Mouse (Mus musculus): ENCODE data around the gene Ets1. TPM values are rescaled to one million over a fixed set of nuclear protein-coding genes. Genes with fewer than 3 reads are reported as not detected.

Ets1 gene
- polyA plus RNA-seq, 1 experiment from 2014 or later, result 9.9 TPM

DNA sequence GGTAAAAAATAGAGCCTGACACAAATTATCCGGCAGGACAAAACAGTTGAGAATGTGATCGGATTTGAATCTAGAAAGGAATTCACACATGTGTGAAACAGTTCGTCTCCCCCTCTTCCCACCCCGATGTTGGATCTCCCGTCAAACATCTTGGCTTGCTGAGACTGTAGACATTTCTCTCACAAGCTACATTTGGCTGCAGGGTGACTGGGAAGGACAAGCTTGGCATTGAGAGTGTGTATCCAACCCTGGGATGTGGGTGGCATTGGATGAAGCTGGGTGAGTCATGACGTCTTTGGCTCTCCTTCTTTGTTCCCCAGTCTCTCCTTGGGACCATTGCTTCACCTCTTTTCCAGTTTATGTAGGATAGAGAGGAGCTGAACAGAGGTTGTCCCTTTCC is 16.4 kb upstream of the Ets1 start:
- Histone ChIP-seq H3K4me1 (replicated peaks; ENCODE audit: control insufficient read depth, insufficient read depth) (no peaks in the 10 kb centered on the region), H3K4me2 (replicated peaks; ENCODE audit: low read depth) (no peak overlapping the region), H3K36me3 (ENCODE audit: control insufficient read depth, insufficient read depth, low read length) (no peaks in the 10 kb centered on the region), H3K4me3 (ENCODE audit: low read depth, low read length) (no peak overlapping the region), H3K9ac (ENCODE audit: low read length) (no peak overlapping the region), H3K9me3 (ENCODE audit: control insufficient read depth, low read length) (no peaks in the 10 kb centered on the region), H3K27me3 (ENCODE audit: control insufficient read depth, insufficient read depth, low read length) (no peaks in the 10 kb centered on the region), H3K27ac (replicated peaks) (no peak overlapping the region)
- DNase-seq (ENCODE audit: low spot score) (no peak), ATAC-seq (ENCODE audit: low FRiP score, low TSS enrichment) (no peak)
- TF ChIP-seq CTCF (IDR thresholded peaks at IDR 0.05; ENCODE audit: low read depth) (no peak), EP300 (optimal IDR thresholded peaks at IDR 0.05) (no peak)
- WGBS, result 83% methylated on average over 6 of the region's 6 CpGs

DNA sequence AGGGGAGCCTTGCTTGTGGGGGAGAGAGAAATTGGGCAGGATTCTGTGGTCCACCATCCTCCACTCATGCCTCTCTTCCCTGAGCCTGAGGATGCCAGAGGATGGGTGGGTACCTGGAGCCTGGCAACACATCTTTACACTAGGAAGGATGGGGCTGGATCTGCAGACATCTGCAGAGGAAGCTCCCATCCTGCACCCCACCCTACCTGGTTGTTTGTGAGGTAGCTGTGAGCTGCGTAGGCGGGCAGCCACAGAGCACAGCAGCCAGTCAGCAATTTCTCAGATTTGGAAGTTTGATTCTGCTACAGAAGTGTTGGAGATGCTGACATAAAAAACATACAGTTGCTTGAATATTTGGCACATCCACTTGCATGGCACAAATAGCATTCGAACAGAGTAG is 15.6 kb upstream of the Ets1 start:
- Histone ChIP-seq H3K4me1 (replicated peaks; ENCODE audit: control insufficient read depth, insufficient read depth) (no peaks in the 10 kb centered on the region), H3K27me3 (ENCODE audit: control insufficient read depth, insufficient read depth, low read length) (no peaks in the 10 kb centered on the region), H3K36me3 (ENCODE audit: control insufficient read depth, insufficient read depth, low read length) (no peaks in the 10 kb centered on the region), H3K4me2 (replicated peaks; ENCODE audit: low read depth) (no peak overlapping the region), H3K4me3 (ENCODE audit: low read depth, low read length) (no peak overlapping the region), H3K9me3 (ENCODE audit: control insufficient read depth, low read length) (no peaks in the 10 kb centered on the region), H3K9ac (ENCODE audit: low read length) (no peak overlapping the region), H3K27ac (replicated peaks) (no peak overlapping the region)
- ATAC-seq (ENCODE audit: low FRiP score, low TSS enrichment) (no peak), DNase-seq (ENCODE audit: low spot score) (no peak)
- 92% methylated on average over 3 of the region's 3 CpGs for WGBS
- TF ChIP-seq CTCF (IDR thresholded peaks at IDR 0.05; ENCODE audit: low read depth), result no peak
- TF ChIP-seq EP300 (optimal IDR thresholded peaks at IDR 0.05), result no peak

DNA sequence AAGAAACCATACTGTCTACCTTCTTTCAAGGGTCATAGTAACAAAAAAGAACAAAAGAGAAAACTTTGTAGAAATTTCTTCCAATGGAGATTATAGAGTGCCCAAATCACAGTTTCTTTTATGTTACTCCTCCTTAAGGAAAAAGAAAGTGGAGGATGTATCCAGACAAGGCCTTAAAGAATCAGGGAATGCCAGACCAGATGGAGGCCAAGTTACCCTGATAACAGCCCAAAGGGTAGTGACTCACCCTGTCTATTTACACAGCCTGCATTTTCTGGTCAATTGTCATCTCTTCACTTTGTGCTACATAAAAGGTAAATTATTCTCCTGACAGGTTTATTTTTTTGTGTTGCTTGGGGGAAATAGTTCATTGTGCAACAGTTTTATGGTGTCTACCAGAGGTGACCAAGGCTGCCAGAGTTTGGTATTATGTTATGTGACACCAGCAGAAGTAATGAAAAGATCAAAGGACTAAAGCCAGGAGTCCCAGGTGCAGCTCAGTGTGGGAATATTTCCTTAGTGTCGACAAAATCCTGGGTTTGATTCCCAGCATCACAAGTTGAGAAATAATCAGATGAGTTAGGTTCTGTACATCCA is 6.5 kb upstream of the Ets1 start:
- Histone ChIP-seq H3K36me3 (ENCODE audit: control insufficient read depth, insufficient read depth, low read length) (no peaks in the 10 kb centered on the region), H3K9me3 (ENCODE audit: control insufficient read depth, low read length) (no peaks in the 10 kb centered on the region), H3K4me3 (ENCODE audit: low read depth, low read length) (no peak overlapping the region), H3K4me1 (replicated peaks; ENCODE audit: control insufficient read depth, insufficient read depth) (no peaks in the 10 kb centered on the region), H3K27ac (replicated peaks) (no peak overlapping the region), H3K4me2 (replicated peaks; ENCODE audit: low read depth) (no peak overlapping the region), H3K27me3 (ENCODE audit: control insufficient read depth, insufficient read depth, low read length) (no peaks in the 10 kb centered on the region), H3K9ac (ENCODE audit: low read length) (no peak overlapping the region)
- ATAC-seq (ENCODE audit: low FRiP score, low TSS enrichment) (no peak), DNase-seq (ENCODE audit: low spot score) (no peak)
- TF ChIP-seq CTCF (IDR thresholded peaks at IDR 0.05; ENCODE audit: low read depth), result no peak
- TF ChIP-seq EP300 (optimal IDR thresholded peaks at IDR 0.05), result no peak
- 59% methylated on average over 1 of the region's 1 CpGs for WGBS

DNA sequence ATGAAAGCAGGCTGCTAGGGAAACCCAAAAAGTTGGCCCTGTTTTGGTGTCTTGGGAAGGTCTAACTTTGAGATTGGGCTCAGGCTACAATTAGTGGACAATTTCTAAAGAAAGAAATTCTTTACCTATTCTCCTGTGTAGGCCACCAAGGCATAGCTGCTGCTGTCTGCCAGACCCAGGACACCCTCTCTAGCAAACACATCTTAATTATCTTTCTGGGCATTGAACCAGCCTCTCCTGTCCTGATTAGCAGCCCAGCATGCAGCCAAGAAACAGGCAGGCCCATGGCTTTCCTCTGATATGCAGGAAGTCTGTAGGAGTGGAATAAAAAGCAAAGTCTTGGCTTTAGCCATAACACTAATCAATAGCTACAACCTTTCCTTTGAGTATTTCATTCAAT is 4.7 kb upstream of the Ets1 start:
- Histone ChIP-seq H3K9ac (ENCODE audit: low read length) (no peak overlapping the region), H3K4me3 (ENCODE audit: low read depth, low read length) (no peak overlapping the region), H3K27me3 (ENCODE audit: control insufficient read depth, insufficient read depth, low read length) (no peaks in the 10 kb centered on the region), H3K4me1 (replicated peaks; ENCODE audit: control insufficient read depth, insufficient read depth) (no peaks in the 10 kb centered on the region), H3K9me3 (ENCODE audit: control insufficient read depth, low read length) (no peaks in the 10 kb centered on the region), H3K4me2 (replicated peaks; ENCODE audit: low read depth) (no peak overlapping the region), H3K36me3 (ENCODE audit: control insufficient read depth, insufficient read depth, low read length) (no peaks in the 10 kb centered on the region), H3K27ac (replicated peaks) (no peak overlapping the region)
- TF ChIP-seq CTCF (IDR thresholded peaks at IDR 0.05; ENCODE audit: low read depth), result no peak
- no peak for TF ChIP-seq EP300 (optimal IDR thresholded peaks at IDR 0.05)
- DNase-seq (ENCODE audit: low spot score) (no peak), ATAC-seq (ENCODE audit: low FRiP score, low TSS enrichment) (no peak)

DNA sequence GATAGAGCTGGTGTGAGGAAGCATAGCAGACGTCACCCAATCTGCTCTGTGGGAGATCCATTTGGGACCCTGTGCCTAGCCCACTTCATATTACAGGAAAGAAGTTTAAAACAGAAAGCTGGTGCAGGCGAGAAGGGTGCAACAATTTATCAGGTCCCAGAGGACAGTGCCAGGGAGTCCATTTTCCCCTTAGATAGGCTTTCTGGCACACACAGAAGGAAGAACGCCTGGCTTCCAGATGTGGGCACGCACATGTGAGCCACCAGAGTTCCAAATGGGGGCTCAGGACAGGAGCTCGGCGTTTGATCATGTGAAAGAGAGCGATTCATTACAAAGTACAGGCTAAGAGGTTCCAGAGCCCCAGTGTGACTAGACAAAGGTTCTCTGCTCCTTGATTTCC is 3.8 kb upstream of the Ets1 start:
- 74% methylated on average over 7 of the region's 7 CpGs for WGBS
- DNase-seq (ENCODE audit: low spot score), result no peak
- Histone ChIP-seq H3K4me3 (ENCODE audit: low read depth, low read length) (no peak overlapping the region), H3K9me3 (ENCODE audit: control insufficient read depth, low read length) (no peaks in the 10 kb centered on the region), H3K36me3 (ENCODE audit: control insufficient read depth, insufficient read depth, low read length) (no peaks in the 10 kb centered on the region), H3K27ac (replicated peaks) (no peak overlapping the region), H3K4me1 (replicated peaks; ENCODE audit: control insufficient read depth, insufficient read depth) (no peaks in the 10 kb centered on the region), H3K9ac (ENCODE audit: low read length) (no peak overlapping the region), H3K27me3 (ENCODE audit: control insufficient read depth, insufficient read depth, low read length) (no peaks in the 10 kb centered on the region), H3K4me2 (replicated peaks; ENCODE audit: low read depth) (no peak overlapping the region)
- ATAC-seq (ENCODE audit: low FRiP score, low TSS enrichment), result no peak
- TF ChIP-seq EP300 (optimal IDR thresholded peaks at IDR 0.05) (no peak), CTCF (IDR thresholded peaks at IDR 0.05; ENCODE audit: low read depth) (no peak)

DNA sequence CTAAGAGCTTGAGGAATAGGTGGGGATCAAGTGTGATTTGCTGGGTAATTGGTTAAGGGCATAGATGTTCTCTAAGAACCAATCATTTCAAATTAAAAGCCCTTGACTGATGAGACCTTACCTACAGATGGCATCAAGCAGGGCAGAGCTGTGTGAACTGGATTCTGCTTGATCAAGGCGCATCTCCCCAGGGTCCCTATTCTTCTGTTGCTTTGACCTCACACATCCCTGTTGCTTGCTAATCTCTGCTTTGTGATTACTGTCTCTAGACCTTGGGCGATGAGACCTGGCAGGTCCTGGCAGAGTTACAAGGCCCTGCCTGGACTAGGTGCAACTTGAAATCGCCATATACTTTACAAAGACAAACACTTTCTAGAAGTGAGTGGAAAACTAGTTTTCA is 9.0 kb downstream of the Ets1 start:
- no peaks in the 10 kb centered on the region for H3K36me3 ChIP-seq (ENCODE audit: control insufficient read depth, insufficient read depth, low read length)
- ATAC-seq (ENCODE audit: low FRiP score, low TSS enrichment), result no peak
- H3K4me2 ChIP-seq (replicated peaks; ENCODE audit: low read depth), result no peak overlapping the region
- no peak overlapping the region for H3K4me3 ChIP-seq (ENCODE audit: low read depth, low read length)
- TF ChIP-seq EP300 (optimal IDR thresholded peaks at IDR 0.05), result no peak
- DNase-seq (ENCODE audit: low spot score), result no peak
- H3K9me3 ChIP-seq (ENCODE audit: control insufficient read depth, low read length), result no peaks in the 10 kb centered on the region
- H3K27me3 ChIP-seq (ENCODE audit: control insufficient read depth, insufficient read depth, low read length), result no peaks in the 10 kb centered on the region
- WGBS, result 68% methylated on average over 3 of the region's 3 CpGs
- H3K4me1 ChIP-seq (replicated peaks; ENCODE audit: control insufficient read depth, insufficient read depth), result no peaks in the 10 kb centered on the region
- no peak overlapping the region for H3K27ac ChIP-seq (replicated peaks)
- H3K9ac ChIP-seq (ENCODE audit: low read length), result no peak overlapping the region

All from stomach, postnatal 0 days (tissue).